ENCODE assay signal across 9 mouse cellular contexts in genomic region chr19:57039258-57039657, GRCm38 (mm10). TPM values are rescaled to one million over a fixed set of nuclear protein-coding genes. Genes with fewer than 3 reads are reported as not detected.
DNase-seq lines count a peak whose midpoint lies in the region; ATAC-seq and TF ChIP-seq lines count a peak whose summit lies in the region.
"Had no signal": no experiment of that assay in that cellular context is flagged by ENCODE, and none has a peak within 500 bp of the region (broad histone marks: within the 10 kb centered on the region; RNA-seq: fewer than 3 reads in every experiment).

No protein-coding gene starts in this region.

- no peak overlapping the region for H3K27ac ChIP-seq in kidney, adult 2 months (ENCODE audit: insufficient read depth, low read depth, low read length)
- no peak overlapping the region for H3K27ac ChIP-seq in CH12.LX (ENCODE audit: insufficient read depth, low read depth)

- in situ Hi-C loops in CH12.LX (cut with MboI; ENCODE audit: low pct_ligation_motif_present, low pct_unique_long_range_greater_than_20kb, low sequenced_read_pairs) = no loop called here

- H3K27me3 ChIP-seq in kidney, adult 2 months (replicated peaks; ENCODE audit: control insufficient read depth, insufficient read depth, low read length) = no peaks in the 10 kb centered on the region
- peaks cover 2% of the 10 kb centered on the region for H3K27me3 ChIP-seq in CH12.LX (replicated peaks)

- H3K9ac ChIP-seq in CH12.LX (ENCODE audit: insufficient read depth, low read depth) = no peak overlapping the region

- intact Hi-C loops in heart, postnatal 36 days (cut with DNase I) = loop anchor here (10.0 kb wide), 1 partner anchor 614 kb away; no protein-coding TSS in a partner anchor

- ATAC-seq in granulocyte monocyte progenitor cell, adult 5-6 weeks (replicated peaks; ENCODE audit: poor library complexity, severe bottlenecking) = peak; percentile 33; the same call in 1 of the 2 replicates
- no peak for ATAC-seq in megakaryocyte, adult 5-6 weeks (ENCODE audit: poor library complexity, severe bottlenecking)

- H3K4me2 ChIP-seq in CH12.LX (ENCODE audit: insufficient read depth, low read depth, poor library complexity, severe bottlenecking) = no peak overlapping the region

- no peak overlapping the region for H3K4me3 ChIP-seq in kidney, adult 2 months (ENCODE audit: insufficient read depth, low read depth, low read length)
- H3K4me3 ChIP-seq in CH12.LX (replicated peaks in 1 of 3; ENCODE audit: low read depth in 2 of 3, low read length in 2 of 3, poor library complexity in 1 of 3) = no peak overlapping the region

- 0 out of 2 replicates have a peak, but pooled peaks have one; percentile 29 for TF ChIP-seq CTCF in kidney, adult 2 months (conservative IDR thresholded peaks at IDR 0.05; ENCODE audit: insufficient read depth, insufficient read length, low read depth, low read length)
- peak in 1 of 2 experiments; percentile 74; a peak in 3 of 4 replicates for TF ChIP-seq CTCF in CH12.LX (conservative IDR thresholded peaks at IDR 0.05 in 1 of 2, IDR thresholded peaks at IDR 0.05 in 1 of 2; ENCODE audit: low read depth in 2 of 2, low read length in 2 of 2)

- TF ChIP-seq RAD21 in CH12.LX (IDR thresholded peaks at IDR 0.05; ENCODE audit: low read depth, low read length) = peak; percentile 50

- no peaks in the 10 kb centered on the region; the same call in none of the 2 replicates for H3K36me3 ChIP-seq in kidney, adult 2 months (ENCODE audit: control insufficient read depth, insufficient read depth, low read length)
- peaks cover 0 to 5% of the 10 kb centered on the region in 2 experiments for H3K36me3 ChIP-seq in CH12.LX (replicated peaks in 1 of 2; ENCODE audit: control insufficient read depth in 1 of 2, insufficient read depth in 1 of 2, low read length in 1 of 2)

- no peaks in the 10 kb centered on the region for H3K4me1 ChIP-seq in kidney, adult 2 months (ENCODE audit: control insufficient read depth, insufficient read depth, low read length)
- peaks cover 9 to 30% of the 10 kb centered on the region in 2 experiments for H3K4me1 ChIP-seq in CH12.LX (ENCODE audit: control insufficient read depth in 1 of 2, insufficient read depth in 2 of 2)

- no peak for TF ChIP-seq EP300 in CH12.LX (IDR thresholded peaks at IDR 0.05; ENCODE audit: low read length)

- dilution Hi-C loops in CH12.LX (cut with MboI; ENCODE audit: extremely low pct_ligation_motif_present, extremely low pct_unique_long_range_greater_than_20kb, low sequenced_read_pairs) = no loop called here

- no peaks in the 10 kb centered on the region for H3K79me2 ChIP-seq in CH12.LX (replicated peaks; ENCODE audit: control insufficient read depth, extremely low read depth, insufficient read depth, poor library complexity, severe bottlenecking)

- H3K9me3 ChIP-seq in CH12.LX (replicated peaks; ENCODE audit: low read length) = no peaks in the 10 kb centered on the region

- peak; percentile 33 for DNase-seq in kidney, adult 2 months
- DNase-seq in kidney, adult 18-20 months = no peak
- DNase-seq in 416B (ENCODE audit: low read depth) (peak; percentile 48), CH12.LX (ENCODE audit: extremely low read depth) (peak; percentile 47)
- DNase-seq in heart, postnatal 36 days = no peak
- DNase-seq in left cerebral cortex, adult 9 months (ENCODE audit: low spot score in 2 of 2) = no peak

- no peak for TF ChIP-seq POLR2A in kidney, adult 2 months (IDR thresholded peaks at IDR 0.05; ENCODE audit: low read depth, low read length)
- TF ChIP-seq POLR2A in CH12.LX (IDR thresholded peaks at IDR 0.05; ENCODE audit: low read depth, low read length) = no peak

- 60% methylated on average over 6 of the region's 6 CpGs for WGBS in kidney, adult 2 months

TF ChIP-seq in CH12.LX, 34 proteins besides CTCF, POLR2A, EP300 and RAD21:
- TF ChIP-seq KAT2A (IDR thresholded peaks at IDR 0.05; ENCODE audit: insufficient replicate concordance, low read length) = no peak
- TF ChIP-seq UBTF (IDR thresholded peaks at IDR 0.05; ENCODE audit: low read depth, low read length) = no peak
- no peak for TF ChIP-seq HCFC1 (IDR thresholded peaks at IDR 0.05; ENCODE audit: low read depth, low read length)
- TF ChIP-seq MAZ (IDR thresholded peaks at IDR 0.05; ENCODE audit: low read depth, low read length) = no peak
- peak; percentile 70 for TF ChIP-seq SMC3 (IDR thresholded peaks at IDR 0.05; ENCODE audit: low read depth, low read length)
- no peak for TF ChIP-seq SIN3A (IDR thresholded peaks at IDR 0.05; ENCODE audit: low read length)

RNA-seq across cellular contexts. Expression of gene Afap1l2, which starts 31.2 kb away (rescaled TPM):
- polyA plus RNA-seq in kidney, adult 2 months (2012; rRNA removed) = 9.2 and 10.1 TPM in 2 replicates
- total RNA-seq in CH12.LX (2012; rRNA removed) = 2.6 and 3.1 TPM in 2 replicates
- total RNA-seq in CH12.LX (2014; rRNA removed) = 0.17 and 0.22 TPM in 2 replicates
- polyA plus RNA-seq in CH12.LX (2012; ENCODE audit: insufficient read length, low read depth) = 0.44 and 0.48 TPM in 2 replicates
- total RNA-seq in granulocyte monocyte progenitor cell, adult 5-6 weeks (2014; fragmentation: Nextera tagmentation) = not detected in 2 replicates
- total RNA-seq in granulocyte monocyte progenitor cell, adult 5-6 weeks (2017) = not detected in 2 replicates
- not detected in 2 replicates for total RNA-seq in megakaryocyte, adult 5-6 weeks (2015)
- total RNA-seq in megakaryocyte, adult 5-6 weeks (2017) = not detected in 2 replicates
- 1 to 10 TPM; 4.6 to 4.9 TPM for total RNA-seq in heart, postnatal 36 days (2021)
- total RNA-seq: neutrophil, adult 5-6 weeks had no signal

Comparison
In these comparisons a context has a peak if more than half of its experiments do, and no peak if none do; other contexts are left out.
1. DNase-seq: peak in kidney, adult 2 months (single experiment), 416B (single experiment) and CH12.LX (single experiment); none in kidney, adult 18-20 months (single experiment), heart, postnatal 36 days (0 of 2) and left cerebral cortex, adult 9 months (0 of 2).